In the genomic region with DNA sequence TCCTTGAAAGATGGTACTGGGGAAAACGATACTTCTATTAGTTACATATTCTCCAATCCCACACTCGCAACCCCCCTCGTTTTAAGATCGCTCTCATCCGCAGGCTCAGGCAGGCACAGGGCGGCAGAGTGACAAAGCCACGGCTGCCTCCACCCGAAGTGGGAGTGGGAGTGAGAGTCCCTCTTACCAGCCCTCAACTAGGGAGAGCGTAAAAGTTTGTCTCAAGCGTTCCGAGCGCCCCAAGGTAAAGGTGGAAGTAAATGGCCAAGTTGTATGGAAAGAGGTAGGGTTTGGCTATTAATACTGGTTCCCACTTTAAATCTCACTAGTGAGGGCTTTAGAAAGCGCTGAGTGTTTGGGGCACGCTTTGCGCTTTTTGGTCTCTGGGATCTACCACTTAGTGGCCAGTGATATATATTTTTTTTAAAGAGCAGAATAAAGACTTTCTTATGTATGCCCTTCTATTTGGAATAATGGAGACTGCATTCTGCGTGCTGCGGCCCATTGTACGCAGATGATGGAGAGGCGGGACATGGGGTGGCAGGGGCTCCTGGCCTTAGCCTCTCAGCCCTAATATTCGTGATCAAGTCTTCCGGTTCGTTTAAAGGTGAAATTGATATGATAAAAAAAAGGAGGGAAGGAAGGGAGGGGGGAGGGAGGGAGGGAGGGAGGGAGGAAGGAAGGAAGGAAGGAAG, we compare ENCODE assay signal across 8 mouse cellular contexts. TPM values are rescaled to one million over a fixed set of nuclear protein-coding genes. Genes with fewer than 3 reads are reported as not detected.
DNase-seq lines count a peak whose midpoint lies in the region; ATAC-seq lines count a peak whose summit lies in the region.

No protein-coding gene starts in this region.

- no peaks in the 10 kb centered on the region for H3K9me3 ChIP-seq in limb, embryonic 11.5 days (ENCODE audit: control insufficient read depth, low read length)
- H3K9me3 ChIP-seq in stomach, embryonic 14.5 days (ENCODE audit: control insufficient read depth, low read depth, low read length), result no peaks in the 10 kb centered on the region

- ATAC-seq in limb, embryonic 11.5 days (ENCODE audit: insufficient number of reproducible peaks, low FRiP score, low TSS enrichment, low read depth), result peak; percentile 8; the same call in 1 of the 2 replicates
- ATAC-seq in stomach, embryonic 14.5 days (ENCODE audit: insufficient number of reproducible peaks, insufficient read depth, low FRiP score, low read depth), result no peak

- H3K4me2 ChIP-seq in limb, embryonic 11.5 days (ENCODE audit: low read depth, severe bottlenecking), result peak overlapping the region; percentile 97
- peak overlapping the region; percentile 60 for H3K4me2 ChIP-seq in stomach, embryonic 14.5 days (replicated peaks; ENCODE audit: low read depth, low read length)

- H3K27ac ChIP-seq in limb, embryonic 11.5 days (replicated peaks; ENCODE audit: low read depth, low read length), result no peak overlapping the region
- H3K27ac ChIP-seq in stomach, embryonic 14.5 days (ENCODE audit: low read length), result peak overlapping the region; percentile 87

- no peaks in the 10 kb centered on the region for H3K36me3 ChIP-seq in limb, embryonic 11.5 days (ENCODE audit: control insufficient read depth, insufficient read depth, low read length)
- no peaks in the 10 kb centered on the region for H3K36me3 ChIP-seq in stomach, embryonic 14.5 days (ENCODE audit: control insufficient read depth, insufficient read depth, low read length)

- peak overlapping the region; percentile 51 for H3K4me3 ChIP-seq in limb, embryonic 11.5 days (ENCODE audit: low read depth, low read length)
- peak overlapping the region; percentile 81 for H3K4me3 ChIP-seq in stomach, embryonic 14.5 days (ENCODE audit: low read depth, low read length)

- under 1% methylated on average over 22 of the region's 22 CpGs for WGBS in limb, embryonic 11.5 days
- 2% methylated on average over 22 of the region's 22 CpGs for WGBS in stomach, embryonic 14.5 days

- DNase-seq in cerebellum, adult 18-20 months, result peak; percentile 40 to 48
- no peak for DNase-seq in cerebellum, adult 11 months
- DNase-seq in right cerebral cortex, adult 18-20 months, result peak; percentile 1
- DNase-seq in right cerebral cortex, postnatal 4 days, result no peak
- DNase-seq in limb, embryonic 11.5 days (ENCODE audit: low spot score), result peak; percentile 61
- no peak for DNase-seq in urinary bladder, postnatal 4 days (ENCODE audit: low spot score in 2 of 2)
- no peak for DNase-seq in urinary bladder, postnatal 14 days (ENCODE audit: low spot score)

- peaks cover 9% of the 10 kb centered on the region for H3K4me1 ChIP-seq in limb, embryonic 11.5 days (ENCODE audit: control insufficient read depth, insufficient read depth, low read length)
- peaks cover 4% of the 10 kb centered on the region; the same call in 1 of the 2 replicates for H3K4me1 ChIP-seq in stomach, embryonic 14.5 days (ENCODE audit: control insufficient read depth, insufficient read depth, low read length)

- H3K9ac ChIP-seq in limb, embryonic 11.5 days (ENCODE audit: low read length), result peak overlapping the region; percentile 27; the same call in 1 of the 2 replicates
- peak overlapping the region; percentile 33; the same call in 1 of the 2 replicates for H3K9ac ChIP-seq in stomach, embryonic 14.5 days (replicated peaks; ENCODE audit: low read depth, low read length)

- peaks cover 14% of the 10 kb centered on the region for H3K27me3 ChIP-seq in limb, embryonic 11.5 days (ENCODE audit: control insufficient read depth, insufficient read depth, low read length)
- H3K27me3 ChIP-seq in stomach, embryonic 14.5 days (ENCODE audit: control insufficient read depth, insufficient read depth, low read length), result no peaks in the 10 kb centered on the region

RNA-seq across cellular contexts. Expression of gene Nr2f1, which starts 2.5 kb away (rescaled TPM):
- polyA plus RNA-seq in limb, embryonic 11.5 days (2014; fragmentation: Nextera tagmentation; extraction: Ambion mirVana), result 12.2 and 15.0 TPM in 2 replicates
- polyA plus RNA-seq in stomach, embryonic 14.5 days (2014; fragmentation: Nextera tagmentation; extraction: Ambion mirVana), result 30.1 and 31.4 TPM in 2 replicates

Comparison
In these comparisons a context has a peak if more than half of its experiments do, and no peak if none do; other contexts are left out.
1. DNase-seq: peak in cerebellum, adult 18-20 months (2 of 2), right cerebral cortex, adult 18-20 months (single experiment) and limb, embryonic 11.5 days (single experiment); none in cerebellum, adult 11 months (single experiment), right cerebral cortex, postnatal 4 days (single experiment), urinary bladder, postnatal 4 days (0 of 2) and urinary bladder, postnatal 14 days (single experiment).